Mouse (Mus musculus) E14TG2a.4 (cell line): Measurements from ENCODE around the gene Defb36.
A peak's percentile ranks its signal among the peaks of the same experiment; 100 is the strongest.

Experiments used
- H3K27me3 ChIP-seq: 2 replicates; pipeline ENCODE4 v1.6.1; 2014; ENCODE audit warnings: low read length, control low read depth; ENCODE audit not compliant: insufficient read depth
- H3K36me3 ChIP-seq: 2 replicates; pipeline ENCODE4 v1.6.1; 2014; ENCODE audit warnings: low read length, control low read depth; ENCODE audit not compliant: insufficient read depth
- H3K4me1 ChIP-seq: replicated peaks from 2 replicates; pipeline ENCODE4 v1.6.1; 2014; ENCODE audit warnings: low read depth, low read length, control low read depth
- H3K4me3 ChIP-seq: replicated peaks from 2 replicates; pipeline ENCODE4 v1.5.1; 2014; ENCODE audit warnings: mild to moderate bottlenecking, low read length
- H3K9me3 ChIP-seq: 2 replicates; pipeline ENCODE4 v1.6.1; 2014; ENCODE audit warnings: low read length, control low read depth
- CTCF ChIP-seq: conservative IDR thresholded peaks from 2 replicates; pipeline ENCODE4 v1.5.1; 2014; ENCODE audit warnings: low read length
- NANOG ChIP-seq: IDR thresholded peaks from 2 replicates; pipeline ENCODE4 v1.6.1; 2014; ENCODE audit warnings: borderline replicate concordance, low read length, mixed read lengths
- POU5F1 ChIP-seq: IDR thresholded peaks from 2 replicates; pipeline ENCODE4 v1.6.1; 2014; ENCODE audit warnings: low read length, borderline replicate concordance

The Defb36 gene

GRCm38 (mm10) chr2:152626774-152627591 lies 22.9 kb downstream of the Defb36 start, which contains the start of gene Rem1:
Gene Rem1, plus strand, starts transcription at chr2:152626951.
- Histone ChIP-seq H3K9me3 (no peaks in the 10 kb centered on the region), H3K36me3 (no peaks in the 10 kb centered on the region), H3K4me1 (peaks cover 20% of the 10 kb centered on the region), H3K4me3 (peak within 1 kb of the TSS; percentile 75), H3K27me3 (peaks cover 79% of the 10 kb centered on the region)
- TF ChIP-seq POU5F1 = no peak
- no peak for TF ChIP-seq CTCF
- TF ChIP-seq NANOG = no peak

GRCm38 (mm10) chr2:152628066-152628465 lies 23.9 kb downstream of the Defb36 start:
- peaks cover 82% of the 10 kb centered on the region for H3K27me3 ChIP-seq
- H3K4me1 ChIP-seq = peaks cover 20% of the 10 kb centered on the region
- no peaks in the 10 kb centered on the region for H3K9me3 ChIP-seq
- H3K36me3 ChIP-seq = no peaks in the 10 kb centered on the region
- no peak overlapping the region for H3K4me3 ChIP-seq
- TF ChIP-seq CTCF (no peak), POU5F1 (no peak), NANOG (no peak)

GRCm38 (mm10) chr2:152629239-152629638 lies 25.1 kb downstream of the Defb36 start:
- TF ChIP-seq POU5F1 = no peak
- no peak for TF ChIP-seq NANOG
- TF ChIP-seq CTCF = no peak

GRCm38 (mm10) chr2:152629904-152630303 lies 25.8 kb downstream of the Defb36 start:
- no peak overlapping the region for H3K4me3 ChIP-seq
- H3K9me3 ChIP-seq = peaks cover 6% of the 10 kb centered on the region
- peaks cover 96% of the 10 kb centered on the region for H3K27me3 ChIP-seq
- peaks cover 26% of the 10 kb centered on the region for H3K4me1 ChIP-seq
- TF ChIP-seq CTCF (no peak), NANOG (no peak), POU5F1 (no peak)
- no peaks in the 10 kb centered on the region for H3K36me3 ChIP-seq

More at GRCm38 (mm10) chr2:152629239-152629638, 25.1 kb downstream of the Defb36 start:
- Histone ChIP-seq H3K27me3 (peaks cover 94% of the 10 kb centered on the region), H3K4me1 (peaks cover 24% of the 10 kb centered on the region), H3K36me3 (no peaks in the 10 kb centered on the region), H3K4me3 (no peak overlapping the region), H3K9me3 (peaks cover 6% of the 10 kb centered on the region)

- Histone ChIP-seq H3K36me3 (no peaks in the 10 kb centered on the region), H3K27me3 (peaks cover 91% of the 10 kb centered on the region), H3K9me3 (peaks cover 6% of the 10 kb centered on the region), H3K4me3 (no peak overlapping the region), H3K4me1 (peaks cover 14% of the 10 kb centered on the region; the same call in 1 of the 2 replicates)
- no peak for TF ChIP-seq POU5F1
Observed at GRCm38 (mm10) chr2:152633334-152633733, 29.2 kb downstream of the Defb36 start.

GRCm38 (mm10) chr2:152634311-152634710 lies 30.2 kb downstream of the Defb36 start:
- Histone ChIP-seq H3K36me3 (no peaks in the 10 kb centered on the region), H3K4me1 (peaks cover 13% of the 10 kb centered on the region; the same call in 1 of the 2 replicates), H3K27me3 (peaks cover 89% of the 10 kb centered on the region), H3K4me3 (peak overlapping the region; percentile 49), H3K9me3 (peaks cover 6% of the 10 kb centered on the region)
- TF ChIP-seq CTCF = no peak
- TF ChIP-seq POU5F1 = no peak
- TF ChIP-seq NANOG = no peak

- Histone ChIP-seq H3K4me1 (peaks cover 13% of the 10 kb centered on the region; the same call in 1 of the 2 replicates), H3K27me3 (peaks cover 74% of the 10 kb centered on the region), H3K9me3 (peaks cover 6% of the 10 kb centered on the region), H3K4me3 (no peak overlapping the region), H3K36me3 (no peaks in the 10 kb centered on the region)
- TF ChIP-seq POU5F1 (no peak), NANOG (no peak)
Observed at GRCm38 (mm10) chr2:152636246-152637005, 32.3 kb downstream of the Defb36 start.

- peaks cover 6% of the 10 kb centered on the region for H3K9me3 ChIP-seq
- H3K4me3 ChIP-seq = no peak overlapping the region
- peaks cover 69% of the 10 kb centered on the region for H3K27me3 ChIP-seq
- H3K36me3 ChIP-seq = no peaks in the 10 kb centered on the region
- TF ChIP-seq NANOG (no peak), CTCF (no peak), POU5F1 (no peak)
- peaks cover 13% of the 10 kb centered on the region; the same call in 1 of the 2 replicates for H3K4me1 ChIP-seq
Observed at GRCm38 (mm10) chr2:152637006-152637322, 32.8 kb downstream of the Defb36 start.
